Mouse (Mus musculus) right cerebral cortex, postnatal 10 days (tissue): ENCODE results near the gene Ankrd33b.
A peak's percentile ranks its signal among the peaks of the same experiment; 100 is the strongest.

Source experiments
- DNase-seq, 2 experiments: peaks; one replicate each; pipeline ENCODE4 v3.0.0; 2021; ENCODE audit warnings: low spot score in 2 of 2

Gene Ankrd33b

GRCm38 (mm10) chr15:31368556-31368955, 1.0 kb upstream of the Ankrd33b start:
- DNase-seq, result no peak

- DNase-seq, result no peak
Measured at GRCm38 (mm10) chr15:31366596-31367480, 688 bp downstream of the Ankrd33b start.

GRCm38 (mm10) chr15:31365720-31366591, 1.6 kb downstream of the Ankrd33b start:
- DNase-seq, result no peak

GRCm38 (mm10) chr15:31365041-31365719, 2.3 kb downstream of the Ankrd33b start:
- DNase-seq, result no peak

DNA sequence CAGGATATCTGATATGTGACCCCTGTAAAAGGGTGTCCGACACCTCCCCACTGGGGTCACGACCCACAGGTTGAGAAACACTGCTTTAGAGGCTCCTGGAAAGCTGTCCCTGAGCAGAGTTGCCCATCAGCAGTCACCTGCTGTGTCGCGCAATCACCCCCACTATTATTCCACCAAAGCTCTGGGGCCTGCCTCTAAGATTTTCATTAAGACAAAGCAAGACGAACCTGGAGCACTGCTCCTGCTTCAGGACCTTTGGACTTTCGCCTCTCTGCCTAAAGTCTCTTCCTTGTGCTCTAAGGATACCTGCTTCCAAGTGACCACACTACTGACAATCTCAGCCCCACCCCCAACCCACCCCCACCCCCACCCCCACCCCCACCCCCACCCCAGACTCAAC, 3.1 kb downstream of the Ankrd33b start:
- DNase-seq, result no peak

- DNase-seq, result no peak
Measured at GRCm38 (mm10) chr15:31363981-31364361, 3.6 kb downstream of the Ankrd33b start.

DNA sequence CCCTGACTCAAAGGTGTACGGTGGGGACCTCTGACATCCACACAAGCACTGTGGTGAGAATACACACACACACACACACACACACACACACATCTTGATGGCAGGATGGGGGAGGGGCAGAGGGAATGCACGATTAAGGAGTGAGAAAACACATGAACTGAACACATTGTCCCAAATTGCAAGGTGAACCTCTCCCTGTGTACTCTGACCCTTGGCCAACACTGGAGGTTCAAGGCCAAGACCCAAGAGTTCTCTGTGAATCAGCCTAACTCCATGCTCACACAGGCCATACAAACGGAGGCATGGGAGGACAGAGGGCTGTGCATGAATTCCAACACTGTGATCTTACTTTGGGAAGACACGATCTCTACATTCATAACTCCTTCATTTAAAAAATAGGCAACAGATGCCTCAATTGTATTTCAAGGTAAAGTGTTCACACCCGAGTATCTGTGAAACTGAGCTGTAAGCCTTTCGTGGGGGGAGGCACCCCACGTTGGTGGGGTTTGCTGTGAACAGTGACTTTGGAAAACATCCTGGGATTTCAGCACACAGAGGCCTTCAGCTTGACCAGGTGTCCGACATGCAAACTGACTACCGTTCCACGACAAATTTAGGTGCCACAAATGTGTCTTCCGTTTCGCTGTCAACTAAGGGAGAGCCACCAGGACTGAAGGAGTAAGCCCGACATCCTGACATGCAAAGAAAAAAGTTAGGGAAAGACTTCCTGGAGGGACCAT, 4.1 kb downstream of the Ankrd33b start:
- no peak for DNase-seq

- DNase-seq, result no peak
Measured at GRCm38 (mm10) chr15:31361259-31361853, 6.2 kb downstream of the Ankrd33b start.

- no peak for DNase-seq
Measured at GRCm38 (mm10) chr15:31360593-31360992, 6.9 kb downstream of the Ankrd33b start.

- DNase-seq, result no peak
Measured at GRCm38 (mm10) chr15:31359805-31360204, 7.7 kb downstream of the Ankrd33b start.

GRCm38 (mm10) chr15:31352494-31353279, 14.8 kb downstream of the Ankrd33b start:
- DNase-seq, result no peak

DNA sequence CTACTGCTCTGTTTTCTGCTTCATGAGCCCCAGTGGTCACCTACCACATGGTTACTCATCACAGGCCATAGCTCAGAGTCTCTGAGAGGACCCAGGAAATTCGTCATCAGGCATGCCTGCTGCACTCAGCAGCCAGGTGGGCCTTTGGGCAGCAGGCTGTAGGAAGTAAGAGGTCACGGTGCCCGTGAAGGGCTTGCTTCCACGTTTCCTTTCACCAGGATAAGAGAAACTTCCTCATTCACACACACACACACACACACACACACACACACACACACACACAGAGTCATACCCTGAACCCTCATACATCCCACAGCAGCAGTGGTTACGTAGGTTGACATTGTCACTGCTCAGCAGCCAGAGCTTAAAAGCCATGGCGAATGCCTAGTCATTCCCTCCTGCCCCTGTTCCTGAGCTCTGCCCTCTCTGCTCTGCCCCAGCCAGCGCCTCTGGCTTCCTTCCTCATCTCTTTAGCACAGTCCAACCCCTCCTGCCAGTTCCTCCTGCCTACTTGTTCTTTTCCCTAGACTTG, 17.6 kb downstream of the Ankrd33b start:
- DNase-seq, result no peak

DNA sequence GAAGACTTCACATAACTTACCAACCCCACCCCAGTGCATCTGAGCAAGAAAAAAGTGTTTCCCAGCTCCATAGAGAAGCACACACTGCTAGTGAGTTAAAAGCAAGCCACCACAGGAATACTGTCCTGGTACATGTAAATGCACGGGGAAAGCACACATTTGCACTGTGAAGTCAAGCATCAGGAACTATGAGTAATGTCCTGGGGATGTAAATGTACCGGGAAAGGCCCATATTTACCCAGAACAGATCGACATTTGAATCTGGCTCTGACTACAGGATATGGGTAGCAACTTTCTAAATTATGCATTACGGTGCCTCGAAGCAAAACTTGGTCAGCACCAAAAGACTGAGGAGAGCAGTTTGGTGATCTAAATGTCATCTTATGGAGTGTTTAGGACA, 18.5 kb downstream of the Ankrd33b start:
- no peak for DNase-seq

- DNase-seq, result no peak
Measured at GRCm38 (mm10) chr15:31348241-31348640, 19.3 kb downstream of the Ankrd33b start.

DNA sequence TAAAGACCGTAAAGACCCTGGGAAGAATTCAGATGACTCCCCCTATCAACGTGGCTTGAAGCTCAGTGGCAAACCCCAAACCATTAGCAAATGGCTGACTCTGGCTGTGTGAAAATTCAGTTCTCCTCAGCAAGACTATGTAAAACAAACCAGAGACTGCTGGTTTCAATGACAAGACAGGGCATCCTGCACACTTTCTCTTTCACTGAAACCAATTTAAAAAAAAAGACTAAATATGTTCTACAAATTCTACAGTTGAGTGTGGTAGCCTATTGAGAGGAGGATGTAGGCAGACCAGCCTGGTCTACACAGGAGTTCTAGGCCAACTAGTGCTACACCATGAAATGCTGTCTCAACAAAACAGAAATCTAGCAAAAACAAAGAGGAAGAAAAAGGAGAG, 21.0 kb downstream of the Ankrd33b start:
- no peak for DNase-seq

DNA sequence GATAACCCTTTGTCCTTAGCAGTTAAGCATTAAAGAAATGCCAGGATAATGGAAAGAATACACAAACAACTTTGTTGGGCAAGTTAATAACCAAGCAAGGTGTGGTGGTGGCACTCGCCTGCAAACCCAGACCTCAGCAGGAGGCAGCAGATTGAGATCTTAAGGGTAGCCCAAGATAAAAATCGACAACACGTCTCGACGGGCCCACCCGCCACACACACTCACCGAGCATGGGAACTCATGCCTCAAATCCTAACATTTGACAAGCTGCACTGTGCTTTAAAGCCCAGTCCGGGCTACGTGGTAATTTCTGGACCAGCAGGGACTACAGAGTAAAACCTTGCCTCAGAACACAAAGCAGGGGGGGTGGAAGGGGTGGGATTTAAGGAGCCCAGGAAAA, 22.2 kb downstream of the Ankrd33b start:
- DNase-seq, result no peak

- peak; percentile 72 to 74 for DNase-seq
Measured at GRCm38 (mm10) chr15:31344811-31345211, 22.7 kb downstream of the Ankrd33b start.

DNA sequence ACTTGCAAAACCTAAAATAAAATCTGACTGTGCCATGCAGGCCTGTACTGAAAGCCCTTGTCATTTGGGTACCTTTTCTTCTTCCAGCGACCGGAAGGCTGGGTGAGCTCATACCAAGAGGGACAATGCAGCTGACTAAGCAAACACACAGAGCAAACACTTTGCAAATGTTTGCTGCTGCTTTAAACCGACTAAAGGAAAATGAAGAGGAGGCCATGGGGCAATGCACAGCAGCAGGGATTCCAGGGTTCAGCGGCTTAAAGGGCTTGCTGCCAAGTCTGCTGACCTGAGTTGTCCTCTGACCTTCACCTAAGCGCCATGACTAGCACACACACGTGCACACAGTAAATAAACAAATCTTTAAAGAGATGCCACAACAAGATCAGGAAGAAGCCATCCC, 23.9 kb downstream of the Ankrd33b start:
- DNase-seq, result no peak

- no peak for DNase-seq
Measured at GRCm38 (mm10) chr15:31342496-31342901, 25.0 kb downstream of the Ankrd33b start.

DNA sequence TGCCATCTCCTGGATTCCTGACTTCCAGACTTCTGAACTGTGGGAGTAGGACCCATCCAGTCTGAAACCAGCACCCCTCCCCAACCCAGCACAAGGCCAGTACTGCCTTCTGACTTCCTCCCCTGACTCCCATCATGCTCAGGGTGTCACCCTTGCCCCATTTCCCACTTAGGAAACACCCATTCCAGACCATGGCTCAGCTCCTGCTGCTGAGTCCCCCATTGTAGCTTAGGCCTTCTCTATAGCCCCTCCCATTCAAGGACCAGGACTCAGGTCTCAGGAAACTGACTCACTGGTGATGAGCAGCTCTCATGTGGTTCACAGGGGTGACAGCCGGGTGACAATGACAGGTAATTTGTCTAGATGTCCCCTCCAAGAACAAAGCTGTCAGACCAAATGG, 25.5 kb downstream of the Ankrd33b start:
- DNase-seq, result no peak
